Mouse (Mus musculus): ENCODE results near the gene Klhl5.

Gene Klhl5

GRCm38 (mm10) chr5:65199346-65200128 lies 92.2 kb downstream of the Klhl5 start, which contains the start of gene Wdr19:
Gene Wdr19 (plus strand): TSS chr5:65199696.
- peak; percentile 90 for DNase-seq (ENCODE audit: low spot score)

- no peak for DNase-seq (ENCODE audit: low spot score)
These were observed 97.4 kb downstream of the Klhl5 start for GRCm38 (mm10) chr5:65204726-65205125.

- no peak for DNase-seq (ENCODE audit: low spot score)
These were observed 106.0 kb downstream of the Klhl5 start for GRCm38 (mm10) chr5:65213321-65213720.
